Mouse (Mus musculus) brain, embryonic 14.5 days (tissue): Measurements from ENCODE around the gene Ppp4r3a.

Experiments used
- CTCF ChIP-seq: fragments of 200-500 bp; IDR thresholded peaks from 2 replicates; pipeline ENCODE4 v1.5.1; 2012; ENCODE audit warnings: inconsistent platforms, mild to moderate bottlenecking, moderate library complexity, borderline replicate concordance; ENCODE audit not compliant: insufficient read depth, insufficient read length; ENCODE audit errors: extremely low read depth
- POLR2A ChIP-seq: fragments of 200-500 bp; IDR thresholded peaks from 2 replicates; pipeline ENCODE4 v1.6.1; 2012; ENCODE audit warnings: mild to moderate bottlenecking, inconsistent platforms, borderline replicate concordance; ENCODE audit not compliant: poor library complexity, insufficient read depth, insufficient read length, severe bottlenecking; ENCODE audit errors: extremely low read depth

DNA sequence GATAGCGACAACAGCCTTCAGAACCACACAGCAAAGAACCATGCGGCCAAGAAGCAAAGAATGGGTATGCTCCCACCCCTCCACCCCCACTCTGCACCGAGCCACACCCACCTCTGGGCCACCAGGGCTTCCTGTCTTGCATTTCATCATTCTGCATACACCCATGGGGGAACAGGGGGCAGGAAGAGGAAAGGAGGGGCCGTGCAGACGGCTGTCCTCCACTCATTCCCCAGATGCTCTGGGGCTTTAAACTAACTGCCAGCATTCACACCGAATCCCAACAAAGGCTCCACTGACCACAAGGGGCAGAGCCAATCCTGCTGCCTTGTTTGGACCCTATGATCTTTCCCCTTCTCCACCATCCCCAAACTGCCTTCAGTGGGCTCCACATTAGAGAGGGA is 65.5 kb downstream of the Ppp4r3a start:
- TF ChIP-seq POLR2A (no peak), CTCF (peak; percentile 6; the same call in 1 of the 2 replicates)
